Mouse (Mus musculus) G1E (cell line): ENCODE data around the gene 1110008L16Rik.

Experiments
- CTCF ChIP-seq: IDR thresholded peaks from 2 replicates; pipeline ENCODE4 v1.5.1; 2012; ENCODE audit warnings: low read depth, low read length, inconsistent platforms, mixed read lengths
- GATA1 ChIP-seq: IDR thresholded peaks from 2 replicates; pipeline ENCODE4 v1.6.1; 2012; ENCODE audit warnings: borderline replicate concordance, low read length, inconsistent platforms, mixed read lengths
- POLR2AphosphoS5 ChIP-seq: IDR thresholded peaks from 2 replicates; pipeline ENCODE4 v1.6.1; 2012; ENCODE audit warnings: low read depth, low read length, inconsistent platforms; ENCODE audit not compliant: insufficient replicate concordance
- TAL1 ChIP-seq: conservative IDR thresholded peaks from 2 replicates; pipeline ENCODE4 v1.6.1; 2012; ENCODE audit warnings: low read depth, low read length, inconsistent platforms, mixed read lengths

DNA sequence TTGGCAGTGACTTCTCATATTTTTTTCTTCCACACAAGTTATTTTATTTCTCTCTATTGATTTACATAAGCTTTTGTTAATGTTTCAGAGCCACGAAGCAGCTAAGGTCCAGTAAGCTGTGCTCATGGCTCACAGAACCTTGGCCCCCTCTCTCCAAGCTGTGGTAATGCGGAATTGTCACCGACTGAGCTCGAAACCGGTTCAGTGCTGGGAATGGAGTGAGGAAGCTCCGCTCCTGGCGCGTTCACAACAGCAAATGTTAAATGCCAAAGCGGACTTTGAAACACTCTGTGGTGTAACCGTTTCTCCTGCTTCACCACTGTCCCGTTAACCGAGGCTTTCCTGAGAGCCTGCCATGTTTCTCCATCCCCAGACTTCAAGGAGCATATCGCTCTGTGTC lies 45.2 kb downstream of the 1110008L16Rik start:
- TF ChIP-seq CTCF (no peak), GATA1 (no peak), TAL1 (no peak), POLR2AphosphoS5 (no peak)
